Mouse (Mus musculus) embryonic facial prominence, embryonic 14.5 days (tissue): ENCODE measurements around the gene Thegl. TPM values are rescaled to one million over a fixed set of nuclear protein-coding genes. Genes with fewer than 3 reads are reported as not detected.

Experiments
- ATAC-seq: fragments of 200-750 bp; cut with Nextera tagmentation; 2 replicates; pipeline ENCODE4 v1.8.0; 2017; ENCODE audit warnings: low read depth, moderate number of reproducible peaks, moderate TSS enrichment
- DNase-seq: peaks from one replicate; pipeline ENCODE4 v3.0.0-alpha.2; 2015; ENCODE audit warnings: low spot score
- H3K27ac ChIP-seq: fragments of 300-500 bp; sonication (generic); replicated peaks from 2 replicates; pipeline ENCODE4 v1.5.1; 2014; ENCODE audit warnings: low read depth, mild to moderate bottlenecking, low read length, moderate library complexity
- H3K27me3 ChIP-seq: fragments of 300-500 bp; sonication (generic); replicated peaks from 2 replicates; pipeline ENCODE4 v1.6.1; 2014; ENCODE audit warnings: low read length; ENCODE audit not compliant: control insufficient read depth, insufficient read depth
- H3K36me3 ChIP-seq: fragments of 300-500 bp; sonication (generic); 2 replicates; pipeline ENCODE4 v1.6.1; 2014; ENCODE audit warnings: low read length, mixed read lengths; ENCODE audit not compliant: control insufficient read depth, insufficient read depth
- H3K4me1 ChIP-seq: fragments of 300-500 bp; sonication (generic); 2 replicates; pipeline ENCODE4 v1.6.1; 2014; ENCODE audit warnings: antibody characterized with exemption, low read length; ENCODE audit not compliant: control insufficient read depth, insufficient read depth
- H3K4me2 ChIP-seq: fragments of 300-500 bp; sonication (generic); 2 replicates; pipeline ENCODE4 v1.6.1; 2014; ENCODE audit warnings: low read depth, mild to moderate bottlenecking, low read length, moderate library complexity, mixed read lengths
- H3K4me3 ChIP-seq: fragments of 300-500 bp; sonication (generic); 2 replicates; pipeline ENCODE4 v1.5.1; 2014; ENCODE audit warnings: low read depth, mild to moderate bottlenecking, low read length
- H3K9ac ChIP-seq: fragments of 300-500 bp; sonication (generic); 2 replicates; pipeline ENCODE4 v1.6.1; 2014; ENCODE audit warnings: low read depth, mild to moderate bottlenecking, low read length, moderate library complexity, mixed read lengths
- H3K9me3 ChIP-seq: fragments of 300-500 bp; sonication (generic); 2 replicates; pipeline ENCODE4 v1.6.1; 2016; ENCODE audit warnings: low read length; ENCODE audit not compliant: control insufficient read depth
- whole genome bisulfite sequencing: fragments of 180-500 bp; shearing (Covaris S2); extraction: QIAGEN DNeasy Blood & Tissue Kit; methylation state at CpG from one replicate; pipeline ENCODE4 v1.1.7; 2014; 5-methylcytosine and 5-hydroxymethylcytosine counted together
- polyA plus RNA-seq: library from polyadenylated mRNA; unstranded; fragments of >200 nt; fragmentation: Nextera tagmentation; extraction: Ambion mirVana; gene quantifications from 2 replicates; pipeline ENCODE4 v1.2.1, GENCODE M21; 2014

Gene Thegl
- polyA plus RNA-seq, 1 experiment from 2014 or later = 0.43 TPM

DNA sequence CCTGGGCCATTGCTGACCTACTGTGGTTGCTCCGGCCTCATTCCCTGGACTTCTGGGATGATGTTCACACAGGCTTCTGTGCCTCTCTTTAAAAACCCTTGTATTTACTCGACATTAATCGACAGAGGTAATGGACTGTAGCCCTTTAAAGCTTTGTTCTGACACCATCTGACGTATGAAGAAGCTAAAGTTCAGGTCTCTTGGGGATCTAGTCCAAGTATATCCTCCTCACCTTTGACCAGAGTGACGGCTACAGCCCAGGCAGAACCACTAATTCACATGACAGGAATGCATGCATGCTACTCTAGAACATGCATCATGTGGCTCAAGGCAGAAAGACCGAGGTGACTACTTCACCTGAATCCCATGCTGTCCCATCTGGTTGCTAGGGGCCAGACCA is 84.9 kb downstream of the Thegl start:
- H3K4me1 ChIP-seq = no peaks in the 10 kb centered on the region
- H3K27ac ChIP-seq = no peak overlapping the region
- no peak for ATAC-seq
- H3K9ac ChIP-seq = no peak overlapping the region
- 73% methylated on average over 6 of the region's 6 CpGs for WGBS
- DNase-seq = no peak
- no peaks in the 10 kb centered on the region for H3K27me3 ChIP-seq
- H3K36me3 ChIP-seq = no peaks in the 10 kb centered on the region
- H3K4me2 ChIP-seq = no peak overlapping the region
- no peaks in the 10 kb centered on the region for H3K9me3 ChIP-seq
- H3K4me3 ChIP-seq = no peak overlapping the region

- Histone ChIP-seq H3K27me3 (no peaks in the 10 kb centered on the region), H3K9me3 (no peaks in the 10 kb centered on the region), H3K27ac (no peak overlapping the region), H3K4me2 (no peak overlapping the region), H3K4me3 (no peak overlapping the region), H3K9ac (no peak overlapping the region), H3K4me1 (no peaks in the 10 kb centered on the region), H3K36me3 (no peaks in the 10 kb centered on the region)
- ATAC-seq (no peak), DNase-seq (no peak)
- 74% methylated on average over 15 of the region's 15 CpGs for WGBS
These were observed 86.9 kb downstream of the Thegl start for GRCm38 (mm10) chr5:77102522-77103365.

- no peak overlapping the region for H3K27ac ChIP-seq
- H3K4me2 ChIP-seq = no peak overlapping the region
- no peaks in the 10 kb centered on the region for H3K36me3 ChIP-seq
- no peaks in the 10 kb centered on the region for H3K9me3 ChIP-seq
- H3K4me3 ChIP-seq = no peak overlapping the region
- no peak overlapping the region for H3K9ac ChIP-seq
- H3K4me1 ChIP-seq = no peaks in the 10 kb centered on the region
- ATAC-seq = no peak
- 87% methylated on average over 11 of the region's 11 CpGs for WGBS
- no peaks in the 10 kb centered on the region for H3K27me3 ChIP-seq
- no peak for DNase-seq
These were observed 91.5 kb downstream of the Thegl start for GRCm38 (mm10) chr5:77107146-77107822.

GRCm38 (mm10) chr5:77108806-77109205 is 93.0 kb downstream of the Thegl start:
- WGBS = 93% methylated on average over 6 of the region's 6 CpGs
- Histone ChIP-seq H3K4me1 (no peaks in the 10 kb centered on the region), H3K4me3 (no peak overlapping the region), H3K4me2 (no peak overlapping the region), H3K9me3 (no peaks in the 10 kb centered on the region), H3K27me3 (no peaks in the 10 kb centered on the region), H3K27ac (no peak overlapping the region), H3K36me3 (no peaks in the 10 kb centered on the region), H3K9ac (no peak overlapping the region)
- DNase-seq (no peak), ATAC-seq (no peak)

DNA sequence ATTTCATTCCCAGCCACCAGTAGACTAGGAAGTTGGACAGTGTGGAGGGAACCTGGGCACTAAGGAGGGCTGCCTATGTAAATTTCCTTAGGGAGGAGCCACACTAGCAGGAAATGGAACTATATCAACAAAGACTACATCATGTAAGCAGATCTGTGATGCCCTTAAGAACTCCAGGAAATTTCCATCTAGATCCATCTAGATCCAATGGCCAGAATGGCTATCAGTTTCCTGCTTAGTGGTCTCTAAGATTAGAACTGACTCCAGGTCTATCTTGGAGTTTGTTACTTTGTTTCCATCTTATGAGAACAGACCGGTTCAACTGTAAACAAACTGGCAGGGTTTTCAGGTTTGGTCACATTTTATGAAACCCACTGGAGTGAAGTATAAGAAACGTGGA is 94.0 kb downstream of the Thegl start:
- Histone ChIP-seq H3K27ac (no peak overlapping the region), H3K9me3 (no peaks in the 10 kb centered on the region), H3K36me3 (no peaks in the 10 kb centered on the region), H3K4me1 (no peaks in the 10 kb centered on the region), H3K4me2 (no peak overlapping the region), H3K27me3 (no peaks in the 10 kb centered on the region), H3K9ac (no peak overlapping the region), H3K4me3 (no peak overlapping the region)
- ATAC-seq (no peak), DNase-seq (no peak)
- WGBS = 82% methylated on average over 2 of the region's 2 CpGs

Other genes with a start within 250 kb of the Thegl start
- gene Aasdh, start 110.5 kb upstream of the Thegl start, polyA plus RNA-seq = 12.5 and 13.1 TPM in 2 replicates
- gene Paics, start 64.7 kb upstream of the Thegl start, polyA plus RNA-seq = 228 and 252 TPM in 2 replicates
- gene Ppat, start 64.4 kb upstream of the Thegl start, polyA plus RNA-seq = 23.1 and 26.5 TPM in 2 replicates
- 96.9 and 107 TPM in 2 replicates for gene Srp72, start 41.3 kb upstream of the Thegl start, polyA plus RNA-seq
- gene Arl9, start 12.0 kb upstream of the Thegl start, polyA plus RNA-seq = not detected in 2 replicates
- gene Hopx, start 99.1 kb downstream of the Thegl start, polyA plus RNA-seq = 1.6 and 2.8 TPM in 2 replicates
- gene Spink2, start 195.4 kb downstream of the Thegl start, polyA plus RNA-seq = 3.9 and 4.7 TPM in 2 replicates
- gene Rest, start 249.5 kb downstream of the Thegl start, polyA plus RNA-seq = 35.8 and 40.4 TPM in 2 replicates